Mouse (Mus musculus): ENCODE measurements around the gene Olfr448.
A peak's percentile ranks its signal among the peaks of the same experiment; 100 is the strongest.

Olfr448 gene

DNA sequence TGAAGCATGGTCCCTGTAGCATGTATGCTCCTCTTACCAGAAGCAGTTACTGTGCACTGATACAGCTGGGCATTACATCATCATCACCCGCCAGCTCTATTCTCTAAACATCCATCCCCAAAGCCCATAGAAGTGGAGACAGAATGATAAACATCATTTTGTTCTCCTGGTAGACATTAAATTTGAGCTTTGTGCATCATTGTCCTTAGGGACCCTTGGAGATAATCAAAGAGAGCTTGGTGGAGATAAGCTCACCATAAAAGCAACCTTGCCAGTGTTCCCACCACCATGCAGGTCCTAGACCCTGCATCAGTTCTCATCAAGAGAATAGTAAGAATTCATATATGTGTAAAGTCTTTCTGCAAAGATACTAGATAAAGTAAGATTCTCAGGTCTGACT, at the start of gene Olfr448:
TSS of gene Olfr448 (plus strand) at position 301 of the 400 bp plus-strand sequence.
- no peak for DNase-seq

DNA sequence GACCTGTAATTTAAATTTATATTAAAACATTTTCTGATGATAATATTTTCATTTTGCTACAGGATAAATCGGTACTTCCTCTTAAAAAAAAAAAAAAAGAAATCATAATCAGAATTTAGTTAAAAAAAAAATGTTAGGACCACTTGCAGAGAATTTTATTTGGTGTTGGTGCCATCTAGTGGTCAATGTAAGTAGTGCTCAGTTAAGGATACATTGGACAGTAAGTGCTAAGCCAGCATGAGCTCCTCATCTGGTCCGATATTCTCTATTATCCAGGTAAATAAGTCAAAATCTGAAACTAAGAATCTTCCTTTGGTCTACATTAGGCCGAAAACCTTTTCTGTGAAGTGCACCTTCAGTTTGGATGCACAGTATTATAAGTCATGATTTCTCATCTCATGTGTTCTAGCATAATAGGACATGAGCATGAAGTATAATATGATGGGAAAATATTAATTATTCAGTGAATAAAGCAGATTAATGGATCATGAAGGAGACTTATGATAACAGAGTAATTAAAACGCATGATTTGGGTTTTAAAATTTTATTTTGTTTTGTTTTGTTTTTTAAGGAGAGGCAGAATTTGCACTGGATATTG, 29.9 kb upstream of the Olfr448 start:
- peak; percentile 64 for DNase-seq

DNA sequence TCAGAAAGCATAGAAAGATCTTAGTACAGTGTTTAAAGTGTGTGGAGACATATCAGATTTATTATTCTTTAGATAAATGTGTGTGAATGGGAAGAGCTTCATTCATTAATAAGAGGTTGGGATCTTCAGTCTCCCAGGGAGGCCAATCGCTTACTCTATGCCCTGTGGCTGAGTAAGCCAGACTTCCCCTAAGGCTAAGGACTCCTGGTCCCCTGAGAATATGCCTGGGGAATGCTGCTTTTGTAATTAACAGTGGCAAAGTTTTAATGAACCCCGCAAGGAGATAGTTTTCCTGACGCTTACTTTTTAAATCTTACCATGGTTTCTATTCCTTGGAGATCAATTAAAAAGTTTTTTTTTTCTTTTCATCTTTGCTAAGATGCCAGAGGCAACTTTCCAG, 20.5 kb upstream of the Olfr448 start:
- no peak for DNase-seq

DNA sequence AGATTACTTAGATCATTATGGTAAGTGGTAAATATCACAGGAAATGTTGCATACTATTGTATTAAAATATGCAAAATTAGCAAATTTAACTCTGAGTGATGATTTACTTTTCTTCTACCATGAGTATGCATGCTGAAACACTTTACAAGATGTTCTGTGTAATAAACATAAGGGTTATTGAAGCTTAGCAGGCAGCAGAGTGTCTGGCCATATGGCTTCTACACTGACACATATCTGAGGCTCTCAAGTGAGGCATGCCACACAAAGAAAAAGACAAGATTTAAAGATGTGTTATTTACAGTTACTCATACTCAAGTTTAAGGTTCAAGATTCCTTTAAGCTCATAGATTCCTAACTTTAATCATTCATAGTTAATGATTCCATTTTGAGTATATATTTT, 13.9 kb upstream of the Olfr448 start:
- no peak for DNase-seq

DNA sequence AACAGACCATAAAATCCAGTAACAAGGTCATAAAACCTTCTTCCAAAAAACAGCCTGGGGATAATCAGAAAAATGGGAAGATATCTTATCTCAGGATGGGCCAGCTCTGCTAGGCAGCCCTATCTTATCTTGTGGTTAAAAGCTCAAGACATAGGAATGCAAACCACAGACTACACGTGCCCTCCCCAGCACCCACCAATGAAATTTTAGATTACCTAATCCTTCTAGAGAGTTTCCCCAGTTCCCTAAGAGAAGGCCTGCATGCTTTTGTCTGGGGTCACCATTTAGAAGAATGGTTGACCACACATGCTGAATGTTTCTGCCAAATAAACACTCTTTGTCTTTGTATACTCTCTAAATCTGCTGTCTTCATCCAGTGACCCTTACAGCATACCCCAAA, 10.1 kb downstream of the Olfr448 start:
- DNase-seq, result no peak

DNA sequence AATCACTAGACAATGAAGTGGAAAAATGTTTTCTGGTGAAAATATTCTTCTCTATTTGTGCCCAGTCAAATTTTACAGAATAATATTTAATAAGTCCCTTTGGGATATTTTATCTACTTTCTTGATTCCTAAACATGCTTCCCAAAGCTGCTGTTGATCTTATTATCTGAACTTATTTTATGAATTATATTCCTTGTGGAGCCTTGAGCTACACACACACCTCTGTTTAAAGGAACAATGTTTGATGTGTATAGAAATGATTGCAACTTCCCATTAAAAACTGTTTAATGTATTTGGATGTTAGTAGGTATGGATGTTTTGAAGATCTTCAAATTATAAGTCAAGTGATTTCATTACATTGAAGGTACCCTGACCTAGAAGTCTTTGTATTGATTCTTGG, 18.3 kb downstream of the Olfr448 start, which contains the start of gene Olfr447:
TSS of gene Olfr447 (plus strand) at position 301 of the 400 bp plus-strand sequence.
- DNase-seq, result no peak

DNA sequence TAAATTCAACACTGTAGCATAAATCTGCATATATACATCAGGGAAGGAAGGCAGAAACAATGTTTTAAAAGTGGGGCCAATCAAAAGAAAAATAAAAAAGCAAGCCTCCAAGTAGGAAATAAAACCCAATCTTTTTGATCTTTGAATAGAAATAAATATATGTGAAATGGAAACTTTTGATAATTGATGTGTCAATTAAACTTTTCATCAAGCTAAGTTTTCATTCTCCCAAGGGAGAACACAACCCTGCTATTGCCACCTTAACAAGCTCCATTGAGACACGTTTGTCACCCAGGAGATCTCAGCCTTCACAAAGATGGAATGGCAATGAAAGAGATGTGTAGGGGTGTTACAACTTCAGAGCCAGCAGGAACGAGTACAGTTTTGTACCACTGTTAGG, 30.8 kb downstream of the Olfr448 start, which contains the start of gene Olfr446:
TSS of gene Olfr446 (plus strand) at position 301 of the 400 bp plus-strand sequence.
- no peak for DNase-seq

All from kidney, adult 9 months (tissue).